Mouse (Mus musculus) bone marrow, adult 2 months (tissue): ENCODE results near the gene Dram2. TPM values are rescaled to one million over a fixed set of nuclear protein-coding genes. Genes with fewer than 3 reads are reported as not detected.

ENCODE experiments used
- H3K27ac ChIP-seq: fragments of 200-500 bp; 2 replicates; pipeline ENCODE4 v1.5.1; 2012; ENCODE audit warnings: low read depth, mild to moderate bottlenecking, control low read depth, inconsistent platforms, low read length; ENCODE audit not compliant: control insufficient read depth, poor library complexity, insufficient read depth
- H3K4me1 ChIP-seq: fragments of 200-500 bp; 2 replicates; pipeline ENCODE4 v1.6.1; 2011; ENCODE audit warnings: low read length; ENCODE audit not compliant: control insufficient read depth, insufficient read depth
- H3K4me3 ChIP-seq: fragments of 200-500 bp; replicated peaks from 2 replicates; pipeline ENCODE3; 2011; ENCODE audit warnings: mild to moderate bottlenecking, low read depth, low read length, control low read depth; ENCODE audit not compliant: control insufficient read depth
- CTCF ChIP-seq: fragments of 200-500 bp; IDR thresholded peaks from 2 replicates; pipeline ENCODE4 v1.5.1; 2011; ENCODE audit warnings: low read length, control low read depth; ENCODE audit not compliant: control insufficient read depth, insufficient read depth
- POLR2A ChIP-seq: fragments of 200-500 bp; IDR thresholded peaks from 2 replicates; pipeline ENCODE4 v1.6.1; 2011; ENCODE audit warnings: low read depth, mild to moderate bottlenecking, control low read depth, low read length, borderline replicate concordance; ENCODE audit not compliant: control insufficient read depth
- WGBS: fragments of 180-500 bp; shearing (Covaris S2); methylation state at CpG from one replicate; pipeline ENCODE4 v1.1.7; 2018; 5-methylcytosine and 5-hydroxymethylcytosine counted together
- polyA plus RNA-seq: library from polyadenylated mRNA; stranded (reverse); fragments of >200 nt; gene quantifications from 2 replicates; pipeline ENCODE4 v1.2.4, GENCODE M21; 2011; ENCODE audit warnings: low replicate concordance; ENCODE audit not compliant: missing spikeins, insufficient read depth, insufficient read length

The Dram2 gene
- polyA plus RNA-seq, 1 experiment, result 7.3 TPM

DNA sequence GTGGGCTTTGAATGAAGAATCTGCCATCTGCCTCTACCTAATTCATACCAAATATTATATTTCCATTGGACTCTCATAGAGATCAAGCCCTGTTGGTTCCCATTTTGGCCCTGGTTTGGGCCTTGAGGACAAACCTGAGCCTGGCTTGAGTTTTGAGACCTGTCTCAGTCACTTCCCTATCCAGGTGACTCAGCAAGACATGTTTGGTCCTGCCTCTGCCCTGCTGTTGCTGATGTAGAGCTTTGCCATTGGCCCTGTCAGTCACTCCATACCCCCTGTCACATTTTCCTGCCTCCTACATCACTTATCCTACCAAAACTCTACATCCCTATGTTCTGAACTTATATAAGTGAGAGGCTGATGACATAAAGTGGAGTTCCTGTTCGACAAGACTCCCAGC is 70.5 kb downstream of the Dram2 start:
- no peak overlapping the region for H3K4me3 ChIP-seq
- 86% methylated on average over 1 of the region's 1 CpGs for WGBS
- TF ChIP-seq CTCF (no peak), POLR2A (no peak)
- no peak overlapping the region for H3K27ac ChIP-seq
- no peaks in the 10 kb centered on the region for H3K4me1 ChIP-seq

Other genes starting within 250 kb of the Dram2 start
- not detected in 2 replicates for gene Chil6, start 141.6 kb upstream of the Dram2 start, polyA plus RNA-seq
- gene Dennd2d, start 65.4 kb upstream of the Dram2 start, polyA plus RNA-seq, result 12.3 and 35.4 TPM in 2 replicates
- 10.4 and 33.2 TPM in 2 replicates for gene Cept1, start within 50 bp of the Dram2 start, polyA plus RNA-seq
- gene Lrif1, start 137.2 kb downstream of the Dram2 start, polyA plus RNA-seq, result 5.6 and 12.8 TPM in 2 replicates
- gene Cd53, start 242.4 kb downstream of the Dram2 start, polyA plus RNA-seq, result 11.4 and 33.0 TPM in 2 replicates